Mouse (Mus musculus): ENCODE data around the gene Cfap97. TPM values are rescaled to one million over a fixed set of nuclear protein-coding genes. Genes with fewer than 3 reads are reported as not detected.

The Cfap97 gene
- polyA plus RNA-seq, 1 experiment = 6.7 TPM

- TF ChIP-seq CTCF (IDR thresholded peaks at IDR 0.05; ENCODE audit: insufficient read depth, low read length) = peak; percentile 87
- no peak for TF ChIP-seq POLR2A (IDR thresholded peaks at IDR 0.05; ENCODE audit: borderline replicate concordance, extremely low read depth, low read depth, low read length)
- Histone ChIP-seq H3K4me1 (ENCODE audit: control insufficient read depth, insufficient read depth, low read length) (no peaks in the 10 kb centered on the region), H3K4me3 (replicated peaks; ENCODE audit: extremely low read depth, low read depth, low read length) (no peak overlapping the region)
- 28% methylated on average over 13 of the region's 13 CpGs for WGBS
- DNase-seq = peak; percentile 59
These were observed 90.2 kb downstream of the Cfap97 start for GRCm38 (mm10) chr8:46241568-46242374.

DNA sequence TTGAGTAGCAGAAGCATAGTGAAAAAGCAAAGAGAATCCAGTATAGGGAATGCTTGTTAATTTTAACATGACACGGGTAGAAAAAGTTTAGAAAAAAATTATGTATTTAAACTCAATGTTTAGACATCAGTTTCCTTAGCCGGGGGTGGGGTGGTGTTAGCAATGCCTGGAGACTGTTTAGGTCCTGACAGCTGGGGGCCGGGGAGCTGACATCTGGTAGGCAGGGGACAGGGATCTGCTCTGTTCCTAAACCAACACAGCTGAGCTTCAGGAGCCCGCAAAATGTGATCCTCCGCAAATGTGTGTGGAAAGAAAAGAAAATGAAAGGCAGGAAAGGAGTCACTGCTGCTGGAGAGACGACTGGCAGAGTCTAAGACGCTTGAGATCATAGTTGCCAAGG is 91.4 kb downstream of the Cfap97 start:
- Histone ChIP-seq H3K4me3 (replicated peaks; ENCODE audit: extremely low read depth, low read depth, low read length) (no peak overlapping the region), H3K4me1 (ENCODE audit: control insufficient read depth, insufficient read depth, low read length) (no peaks in the 10 kb centered on the region)
- TF ChIP-seq CTCF (IDR thresholded peaks at IDR 0.05; ENCODE audit: insufficient read depth, low read length) (no peak), POLR2A (IDR thresholded peaks at IDR 0.05; ENCODE audit: borderline replicate concordance, extremely low read depth, low read depth, low read length) (no peak)
- WGBS = 57% methylated on average over 7 of the region's 7 CpGs
- no peak for DNase-seq

Other genes starting within 250 kb of the Cfap97 start
- 0.14 TPM in 1 of 2 replicates, not detected in the other for gene Ccdc110, start 217.2 kb upstream of the Cfap97 start, polyA plus RNA-seq (2012; rRNA removed)
- 1.1 and 1.2 TPM in 2 replicates for gene 1700029J07Rik, start 176.5 kb upstream of the Cfap97 start, polyA plus RNA-seq (2012; rRNA removed)
- 7.6 and 15.5 TPM in 2 replicates for gene Ufsp2, start 176.2 kb upstream of the Cfap97 start, polyA plus RNA-seq (2012; rRNA removed)
- 0.35 and 0.45 TPM in 2 replicates for gene Lrp2bp, start 152.5 kb upstream of the Cfap97 start, polyA plus RNA-seq (2012; rRNA removed)
- gene Ankrd37, start 146.1 kb upstream of the Cfap97 start, polyA plus RNA-seq (2012; rRNA removed) = 2.6 and 3.9 TPM in 2 replicates
- 17.5 and 23.7 TPM in 2 replicates for gene Snx25, start 388 bp downstream of the Cfap97 start, polyA plus RNA-seq (2012; rRNA removed)
- gene Slc25a4, start 59.5 kb downstream of the Cfap97 start, polyA plus RNA-seq (2012; rRNA removed) = 293 and 360 TPM in 2 replicates
- gene Helt, start 142.9 kb downstream of the Cfap97 start, polyA plus RNA-seq (2012; rRNA removed) = not detected in 2 replicates

Data from lung, adult 2 months (tissue).